Mouse (Mus musculus) E14TG2a.4 (cell line): ENCODE data around the gene Fam171a1.

ENCODE experiments used
- CTCF ChIP-seq: conservative IDR thresholded peaks from 2 replicates; pipeline ENCODE4 v1.5.1; 2014; ENCODE audit warnings: low read length
- NANOG ChIP-seq: IDR thresholded peaks from 2 replicates; pipeline ENCODE4 v1.6.1; 2014; ENCODE audit warnings: borderline replicate concordance, low read length, mixed read lengths
- POU5F1 ChIP-seq: IDR thresholded peaks from 2 replicates; pipeline ENCODE4 v1.6.1; 2014; ENCODE audit warnings: low read length, borderline replicate concordance

DNA sequence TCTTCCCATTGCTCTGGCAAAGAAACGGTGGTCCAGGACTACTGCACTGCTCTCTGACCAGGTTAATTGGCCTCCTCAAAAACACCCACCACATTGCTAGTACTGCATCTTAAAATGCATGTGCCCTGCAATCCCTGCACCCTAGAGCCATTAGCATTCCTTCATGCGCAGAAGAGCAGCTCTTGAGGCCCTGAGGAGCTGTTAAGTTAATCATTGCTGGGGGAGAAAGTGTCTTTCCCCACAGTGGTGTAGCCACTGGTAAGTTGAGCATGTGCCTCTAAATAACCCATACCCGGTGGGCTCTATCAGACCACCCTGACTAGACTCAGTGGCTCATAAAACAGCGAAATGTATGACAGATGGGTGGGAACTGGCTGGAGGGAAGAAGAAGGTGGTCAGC is 66.5 kb downstream of the Fam171a1 start:
- no peak for TF ChIP-seq CTCF
- TF ChIP-seq POU5F1, result no peak
- TF ChIP-seq NANOG, result no peak
